Mouse (Mus musculus) stomach, postnatal 0 days (tissue): Measurements from ENCODE around the gene Akap17b. TPM values are rescaled to one million over a fixed set of nuclear protein-coding genes. Genes with fewer than 3 reads are reported as not detected.

Experiments
- ATAC-seq: fragments of 200-750 bp; cut with Nextera tagmentation; 2 replicates; pipeline ENCODE4 v1.8.0; 2017; ENCODE audit not compliant: low FRiP score, low TSS enrichment
- DNase-seq: peaks from one replicate; pipeline ENCODE4 v3.0.0-alpha.2; 2016; ENCODE audit warnings: low spot score
- H3K27ac ChIP-seq: fragments of 300-500 bp; sonication (generic); replicated peaks from 2 replicates; pipeline ENCODE4 v1.5.1; 2014; ENCODE audit warnings: mild to moderate bottlenecking, control low read depth
- H3K27me3 ChIP-seq: fragments of 300-500 bp; sonication (generic); 2 replicates; pipeline ENCODE4 v1.6.1; 2014; ENCODE audit warnings: low read length; ENCODE audit not compliant: control insufficient read depth, insufficient read depth
- H3K36me3 ChIP-seq: fragments of 300-500 bp; sonication (generic); 2 replicates; pipeline ENCODE4 v1.6.1; 2014; ENCODE audit warnings: low read length, mixed read lengths; ENCODE audit not compliant: control insufficient read depth, insufficient read depth
- H3K4me1 ChIP-seq: fragments of 300-500 bp; sonication (generic); replicated peaks from 2 replicates; pipeline ENCODE4 v1.6.1; 2014; ENCODE audit warnings: antibody characterized with exemption; ENCODE audit not compliant: control insufficient read depth, insufficient read depth
- H3K4me2 ChIP-seq: fragments of 300-500 bp; sonication (generic); replicated peaks from 2 replicates; pipeline ENCODE4 v1.6.1; 2014; ENCODE audit warnings: low read depth, mild to moderate bottlenecking, control low read depth, moderate library complexity
- H3K4me3 ChIP-seq: fragments of 300-500 bp; sonication (generic); 2 replicates; pipeline ENCODE4 v1.5.1; 2014; ENCODE audit warnings: low read depth, low read length, control low read depth
- H3K9ac ChIP-seq: fragments of 300-500 bp; sonication (generic); 2 replicates; pipeline ENCODE4 v1.6.1; 2014; ENCODE audit warnings: mild to moderate bottlenecking, low read length, control low read depth, mixed read lengths
- H3K9me3 ChIP-seq: fragments of 300-500 bp; sonication (generic); 2 replicates; pipeline ENCODE4 v1.6.1; 2016; ENCODE audit warnings: low read length; ENCODE audit not compliant: control insufficient read depth
- CTCF ChIP-seq: IDR thresholded peaks from 2 replicates; pipeline ENCODE4 v1.5.1; 2016; ENCODE audit warnings: antibody characterized with exemption, low read depth, mild to moderate bottlenecking, moderate library complexity
- EP300 ChIP-seq: optimal IDR thresholded peaks from 2 replicates; pipeline ENCODE3; 2016; ENCODE audit warnings: antibody characterized with exemption
- WGBS: fragments of 180-500 bp; shearing (Covaris S2); extraction: QIAGEN DNeasy Blood & Tissue Kit; methylation state at CpG from one replicate; pipeline ENCODE4 v1.1.7; 2014; 5-methylcytosine and 5-hydroxymethylcytosine counted together
- polyA plus RNA-seq: library from polyadenylated mRNA; unstranded; fragments of >200 nt; fragmentation: Nextera tagmentation; extraction: Ambion mirVana; gene quantifications from 2 replicates; pipeline ENCODE4 v1.2.1, GENCODE M21; 2015

Akap17b gene
- polyA plus RNA-seq = 0.97 and 1.2 TPM in 2 replicates

DNA sequence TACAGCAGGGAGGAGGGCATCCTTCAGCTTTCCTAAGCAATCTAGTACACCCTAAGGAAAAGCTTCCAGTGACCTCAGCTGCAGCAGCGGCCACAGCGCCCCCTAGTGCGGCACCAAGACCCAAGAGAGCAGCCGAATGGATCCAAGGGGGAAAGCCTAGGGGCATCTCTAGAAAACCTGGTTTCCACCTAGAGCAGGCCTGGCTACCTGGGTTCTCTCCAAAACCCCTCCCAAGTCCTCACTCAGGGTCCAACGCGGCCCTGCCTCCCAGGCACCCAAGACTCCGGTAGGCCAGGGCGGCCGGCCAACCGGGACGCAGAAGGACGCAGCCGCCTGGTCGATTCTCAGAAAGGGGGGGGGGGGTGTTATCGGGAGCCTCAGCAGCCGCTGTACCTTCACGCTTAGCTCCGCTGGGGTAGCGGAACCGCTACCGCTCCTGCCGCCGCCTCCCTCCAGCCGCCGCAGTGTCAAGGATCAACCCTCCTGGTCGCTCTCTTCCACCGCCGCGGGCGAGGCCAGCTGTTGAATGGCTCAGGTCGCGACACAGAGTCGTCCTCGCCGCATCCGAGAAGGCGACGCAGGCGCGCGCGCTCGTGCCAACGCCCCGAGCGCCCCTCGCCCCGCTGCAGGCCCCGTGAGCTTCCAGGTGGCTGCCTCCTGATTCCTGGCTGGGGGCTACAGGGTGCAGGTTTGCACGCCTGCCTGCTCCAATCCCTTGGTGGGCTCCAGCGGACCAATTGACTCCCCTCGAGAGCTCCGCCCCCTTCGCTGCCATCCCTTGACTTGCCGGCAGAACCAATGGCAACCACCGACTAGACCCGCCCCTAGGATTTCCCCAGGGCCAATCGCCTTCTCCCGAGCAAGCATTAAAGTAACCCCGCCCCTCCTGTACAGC, at the start of gene Akap17b:
Gene Akap17b, minus strand, starts transcription at position 739 of the 895 bp plus-strand sequence.
- peak within 1 kb of the TSS; percentile 63 for H3K9ac ChIP-seq
- 19% methylated on average over 37 of the region's 60 CpGs for WGBS
- H3K27ac ChIP-seq = peak within 1 kb of the TSS; percentile 40; the same call in 1 of the 2 replicates
- peak within 1 kb of the TSS; percentile 56 for H3K4me3 ChIP-seq
- H3K36me3 ChIP-seq = no peaks in the 10 kb centered on the region
- no peaks in the 10 kb centered on the region for H3K9me3 ChIP-seq
- H3K4me2 ChIP-seq = peak within 1 kb of the TSS; percentile 59
- H3K27me3 ChIP-seq = no peaks in the 10 kb centered on the region
- no peaks in the 10 kb centered on the region for H3K4me1 ChIP-seq
- DNase-seq (peak; percentile 80), ATAC-seq (peak; percentile 95)
- TF ChIP-seq EP300 (no peak), CTCF (peak; percentile 73)

DNA sequence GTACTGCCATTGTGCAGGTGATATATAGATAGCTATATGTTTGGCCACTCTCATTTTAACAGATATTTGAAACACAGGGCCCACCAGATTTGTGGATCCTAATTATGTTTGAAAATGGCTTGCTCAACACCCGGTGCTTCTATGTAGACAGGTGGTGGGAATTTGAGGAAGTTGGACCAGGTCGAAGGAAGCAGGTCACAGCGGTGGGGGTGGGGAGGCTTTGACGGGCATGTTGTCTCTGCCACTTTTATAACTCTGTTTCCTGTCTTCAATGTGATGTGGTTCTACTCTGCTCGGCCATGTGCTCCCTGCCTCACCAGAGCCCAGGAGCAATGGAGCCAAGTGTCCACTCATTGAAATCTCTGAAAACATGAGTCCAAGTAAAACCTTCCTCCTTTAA, 46.2 kb upstream of the Akap17b start:
- Histone ChIP-seq H3K9me3 (no peaks in the 10 kb centered on the region), H3K27ac (no peak overlapping the region), H3K4me1 (no peaks in the 10 kb centered on the region), H3K27me3 (no peaks in the 10 kb centered on the region), H3K36me3 (no peaks in the 10 kb centered on the region), H3K9ac (no peak overlapping the region), H3K4me2 (no peak overlapping the region), H3K4me3 (no peak overlapping the region)
- DNase-seq (no peak), ATAC-seq (no peak)
- TF ChIP-seq CTCF (no peak), EP300 (no peak)
- 75% methylated on average over 5 of the region's 5 CpGs for WGBS

DNA sequence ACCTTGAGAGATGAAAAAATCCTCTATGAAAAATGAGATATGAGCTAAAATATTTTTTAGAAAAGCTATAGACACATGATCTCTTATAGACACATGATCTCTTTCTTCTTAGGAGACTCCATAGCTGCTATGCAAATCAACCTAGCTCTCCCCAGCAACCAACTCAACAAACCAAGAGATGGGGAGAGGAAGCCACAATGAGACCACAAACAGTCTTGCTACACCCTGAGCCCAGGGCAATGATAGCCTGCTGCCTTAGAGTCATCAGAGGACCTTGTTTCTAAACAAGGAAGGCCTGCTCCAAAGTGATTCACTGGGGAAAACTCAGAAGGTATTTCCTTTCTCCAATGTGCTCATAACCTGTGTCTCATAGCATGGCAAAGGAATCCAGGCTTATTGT, 44.5 kb upstream of the Akap17b start:
- Histone ChIP-seq H3K36me3 (no peaks in the 10 kb centered on the region), H3K27me3 (no peaks in the 10 kb centered on the region), H3K9me3 (no peaks in the 10 kb centered on the region), H3K4me2 (no peak overlapping the region), H3K4me1 (no peaks in the 10 kb centered on the region), H3K4me3 (no peak overlapping the region), H3K9ac (no peak overlapping the region), H3K27ac (no peak overlapping the region)
- DNase-seq (no peak), ATAC-seq (no peak)
- TF ChIP-seq EP300 = no peak
- no peak for TF ChIP-seq CTCF

DNA sequence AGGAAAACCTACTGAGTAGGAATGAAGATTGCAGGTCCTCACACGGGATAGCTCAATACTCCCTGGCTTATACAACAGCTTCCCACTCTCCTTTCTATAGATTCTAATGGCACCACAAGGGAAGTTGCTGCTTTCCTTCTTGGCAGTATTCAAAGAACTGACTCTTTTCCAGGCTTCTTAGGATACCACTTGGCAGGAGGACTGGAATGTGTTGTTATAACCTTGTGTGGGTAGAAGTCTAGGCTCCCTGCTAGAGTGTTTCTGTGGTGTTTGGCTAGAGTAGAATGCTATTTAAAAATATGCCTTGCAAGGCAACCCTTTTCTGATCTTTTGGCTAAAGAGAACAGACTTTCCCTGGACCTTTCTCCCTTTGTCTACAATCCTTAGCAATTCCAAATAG, 31.6 kb upstream of the Akap17b start:
- Histone ChIP-seq H3K27ac (no peak overlapping the region), H3K4me1 (no peaks in the 10 kb centered on the region), H3K9ac (no peak overlapping the region), H3K4me3 (no peak overlapping the region), H3K36me3 (no peaks in the 10 kb centered on the region), H3K27me3 (no peaks in the 10 kb centered on the region), H3K4me2 (no peak overlapping the region), H3K9me3 (no peaks in the 10 kb centered on the region)
- DNase-seq (no peak), ATAC-seq (no peak)
- WGBS = 41% methylated on average over 1 of the region's 1 CpGs
- TF ChIP-seq EP300 (no peak), CTCF (no peak)

DNA sequence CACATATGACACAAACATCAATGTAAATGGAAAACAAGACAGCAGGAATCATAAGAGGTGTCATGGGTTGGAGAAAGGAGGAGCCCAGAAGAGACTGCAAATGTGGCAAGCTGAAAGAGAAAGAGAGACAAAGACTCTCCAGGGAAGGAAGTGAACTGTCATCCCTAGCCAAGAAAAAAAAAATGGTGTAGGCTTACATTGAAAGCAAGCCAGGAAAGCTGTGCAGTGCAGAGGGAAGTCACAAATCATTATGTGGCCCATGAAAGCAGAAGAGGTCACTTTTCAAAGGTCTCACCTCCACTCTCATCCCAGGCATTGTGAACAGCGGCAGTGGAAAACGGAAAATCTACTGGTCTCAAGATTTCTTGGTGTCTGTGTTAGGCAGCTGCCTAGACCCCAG, 27.5 kb upstream of the Akap17b start:
- Histone ChIP-seq H3K27me3 (no peaks in the 10 kb centered on the region), H3K36me3 (no peaks in the 10 kb centered on the region), H3K9me3 (no peaks in the 10 kb centered on the region), H3K9ac (no peak overlapping the region), H3K4me3 (no peak overlapping the region), H3K27ac (no peak overlapping the region), H3K4me2 (no peak overlapping the region), H3K4me1 (no peaks in the 10 kb centered on the region)
- TF ChIP-seq EP300 (no peak), CTCF (no peak)
- ATAC-seq (no peak), DNase-seq (no peak)
- 54% methylated on average over 2 of the region's 2 CpGs for WGBS

DNA sequence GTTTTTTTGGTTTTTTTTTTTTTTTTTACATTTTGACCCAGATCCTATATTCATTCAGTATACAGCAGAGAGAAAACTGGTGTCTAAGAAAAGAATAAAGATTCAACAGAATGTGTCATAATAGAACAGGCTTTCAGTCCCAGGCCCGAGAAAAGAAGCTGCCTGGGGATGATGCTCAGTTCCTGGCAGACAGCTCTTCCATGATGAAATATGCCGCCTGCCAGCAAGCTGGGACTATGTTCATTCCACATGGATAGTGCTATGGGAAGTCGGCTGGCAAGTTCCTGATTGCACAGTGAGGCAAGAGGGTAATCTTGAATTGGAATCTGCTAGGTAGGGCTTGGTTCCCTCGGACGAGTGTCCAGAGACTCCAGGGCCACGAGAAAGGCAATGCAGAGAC, 5.1 kb downstream of the Akap17b start:
- TF ChIP-seq CTCF = no peak
- no peak for TF ChIP-seq EP300
- Histone ChIP-seq H3K4me2 (no peak overlapping the region), H3K36me3 (no peaks in the 10 kb centered on the region), H3K9me3 (no peaks in the 10 kb centered on the region), H3K4me3 (no peak overlapping the region), H3K9ac (no peak overlapping the region), H3K4me1 (no peaks in the 10 kb centered on the region), H3K27me3 (no peaks in the 10 kb centered on the region), H3K27ac (no peak overlapping the region)
- ATAC-seq (no peak), DNase-seq (no peak)
- WGBS = 71% methylated on average over 6 of the region's 6 CpGs
